Mouse (Mus musculus) macrophage (primary cell): Measurements from ENCODE around the gene Olfr577. TPM values are rescaled to one million over a fixed set of nuclear protein-coding genes. Genes with fewer than 3 reads are reported as not detected.

Experiments used
- H3K27ac ChIP-seq: fragments of 350-480 bp; formaldehyde crosslinking; 2 replicates; pipeline ENCODE4 v1.9.0; 2021
- H3K36me3 ChIP-seq: fragments of 350-480 bp; formaldehyde crosslinking; 2 replicates; pipeline ENCODE4 v1.9.0; 2021; ENCODE audit errors: inconsistent target
- H3K4me3 ChIP-seq: fragments of 350-480 bp; formaldehyde crosslinking; 2 replicates; pipeline ENCODE4 v1.9.0; 2021; ENCODE audit errors: inconsistent target
- H3K79me2 ChIP-seq: fragments of 350-480 bp; formaldehyde crosslinking; 2 replicates; pipeline ENCODE4 v1.9.0; 2021; ENCODE audit errors: inconsistent target
- WGBS: methylation state at CpG from one replicate; pipeline ENCODE4 v1.1.7; 2026; ENCODE audit warnings: inconsistent platforms; ENCODE audit not compliant: missing documents; 5-methylcytosine and 5-hydroxymethylcytosine counted together
- polyA plus RNA-seq: library from polyadenylated mRNA; stranded (reverse); fragments of 250-400 nt; gene quantifications from 3 replicates; pipeline ENCODE4 v1.2.4, GENCODE M21; 2018; ENCODE audit warnings: inconsistent platforms
- total RNA-seq, 78 experiments: library from RNA; depleted of rRNA; stranded (reverse); fragments of 250-400 nt; gene quantifications; 1 replicate in 9 of 78; 2 replicates in 24 of 78; 3 replicates in 43 of 78; 4 replicates in 2 of 78; pipeline ENCODE4 v1.2.4; 2018; ENCODE audit warnings: inconsistent platforms in 56 of 78

Olfr577 gene
- not detected for total RNA-seq (2018; cell fraction: chromatin; rRNA removed)
- not detected for total RNA-seq (2018; cell fraction: cytosol; rRNA removed)
- not detected for total RNA-seq (2018; cell fraction: nucleus; rRNA removed)
- polyA plus RNA-seq = not detected in 3 replicates

- WGBS = 93% methylated on average over 2 of the region's 2 CpGs
Observed at GRCm38 (mm10) chr7:102975843-102976242, at the start of gene Olfr577. Olfr577 (minus strand) TSS chr7:102975943.

GRCm38 (mm10) chr7:102989224-102989623 lies 13.5 kb upstream of the Olfr577 start, which contains the start of gene Olfr578:
Olfr578 (minus strand) TSS chr7:102989324.
- no peak within 1 kb of the TSS for H3K27ac ChIP-seq
- H3K79me2 ChIP-seq = no peaks in the 10 kb centered on the region
- WGBS = 86% methylated on average over 3 of the region's 3 CpGs
- H3K4me3 ChIP-seq = no peak within 1 kb of the TSS
- H3K36me3 ChIP-seq = no peaks in the 10 kb centered on the region

More at GRCm38 (mm10) chr7:102975843-102976242, at the start of gene Olfr577:
- Histone ChIP-seq H3K36me3 (no peaks in the 10 kb centered on the region), H3K27ac (no peak within 1 kb of the TSS), H3K79me2 (no peaks in the 10 kb centered on the region), H3K4me3 (no peak within 1 kb of the TSS)

GRCm38 (mm10) chr7:102974399-102974798 lies 1.3 kb downstream of the Olfr577 start:
- Histone ChIP-seq H3K79me2 (no peaks in the 10 kb centered on the region), H3K4me3 (no peak overlapping the region), H3K27ac (no peak overlapping the region), H3K36me3 (no peaks in the 10 kb centered on the region)
- WGBS = 13% methylated on average over 1 of the region's 1 CpGs

GRCm38 (mm10) chr7:102962360-102962759 lies 13.4 kb downstream of the Olfr577 start, which contains the start of gene Olfr576:
Olfr576 (plus strand) TSS chr7:102962660.
- Histone ChIP-seq H3K27ac (no peak within 1 kb of the TSS), H3K79me2 (no peaks in the 10 kb centered on the region), H3K4me3 (no peak within 1 kb of the TSS), H3K36me3 (no peaks in the 10 kb centered on the region)
- WGBS = 57% methylated on average over 2 of the region's 2 CpGs

GRCm38 (mm10) chr7:102958593-102958992 lies 17.1 kb downstream of the Olfr577 start, which contains the start of gene Olfr575:
Olfr575 (minus strand) TSS chr7:102958775.
- 67% methylated on average over 1 of the region's 1 CpGs for WGBS
- no peak within 1 kb of the TSS for H3K27ac ChIP-seq
- no peaks in the 10 kb centered on the region for H3K36me3 ChIP-seq
- H3K79me2 ChIP-seq = no peaks in the 10 kb centered on the region
- H3K4me3 ChIP-seq = no peak within 1 kb of the TSS

- Histone ChIP-seq H3K79me2 (no peaks in the 10 kb centered on the region), H3K36me3 (no peaks in the 10 kb centered on the region), H3K4me3 (no peak overlapping the region), H3K27ac (no peak overlapping the region)
- 84% methylated on average over 3 of the region's 3 CpGs for WGBS
Observed at GRCm38 (mm10) chr7:102958137-102958536, 17.6 kb downstream of the Olfr577 start.

- WGBS = 100% methylated on average over 1 of the region's 1 CpGs
- Histone ChIP-seq H3K27ac (no peak overlapping the region), H3K36me3 (no peaks in the 10 kb centered on the region), H3K4me3 (no peak overlapping the region), H3K79me2 (no peaks in the 10 kb centered on the region)
Observed at GRCm38 (mm10) chr7:102950732-102951131, 25.0 kb downstream of the Olfr577 start.

GRCm38 (mm10) chr7:102948167-102948566 lies 27.6 kb downstream of the Olfr577 start, which contains the start of gene Olfr574:
Olfr574 (plus strand) TSS chr7:102948467.
- no peak within 1 kb of the TSS for H3K4me3 ChIP-seq

GRCm38 (mm10) chr7:102943417-102943816 lies 32.3 kb downstream of the Olfr577 start:
- Histone ChIP-seq H3K36me3 (no peaks in the 10 kb centered on the region), H3K27ac (no peak overlapping the region), H3K4me3 (no peak overlapping the region), H3K79me2 (no peaks in the 10 kb centered on the region)
- 100% methylated on average over 1 of the region's 1 CpGs for WGBS

More at GRCm38 (mm10) chr7:102948167-102948566, 27.6 kb downstream of the Olfr577 start, which contains the start of gene Olfr574:
- Histone ChIP-seq H3K79me2 (no peaks in the 10 kb centered on the region), H3K27ac (no peak within 1 kb of the TSS), H3K36me3 (no peaks in the 10 kb centered on the region)
- WGBS = 100% methylated on average over 1 of the region's 1 CpGs

GRCm38 (mm10) chr7:102942475-102942874 lies 33.3 kb downstream of the Olfr577 start, which contains the start of gene Olfr573-ps1:
Olfr573-ps1 (minus strand) TSS chr7:102942575.
- Histone ChIP-seq H3K36me3 (no peaks in the 10 kb centered on the region), H3K4me3 (no peak within 1 kb of the TSS), H3K79me2 (no peaks in the 10 kb centered on the region), H3K27ac (no peak within 1 kb of the TSS)
- WGBS = 100% methylated on average over 2 of the region's 2 CpGs

- Histone ChIP-seq H3K4me3 (no peak overlapping the region), H3K79me2 (no peaks in the 10 kb centered on the region), H3K36me3 (no peaks in the 10 kb centered on the region), H3K27ac (no peak overlapping the region)
- 20% methylated on average over 3 of the region's 3 CpGs for WGBS
Observed at GRCm38 (mm10) chr7:102927105-102927504, 48.6 kb downstream of the Olfr577 start.

GRCm38 (mm10) chr7:102924109-102924508 lies 51.6 kb downstream of the Olfr577 start, which contains the start of gene Olfr572:
Olfr572 (plus strand) TSS chr7:102924409.
- WGBS = 89% methylated on average over 1 of the region's 1 CpGs
- H3K79me2 ChIP-seq = no peaks in the 10 kb centered on the region
- H3K4me3 ChIP-seq = no peak within 1 kb of the TSS
- H3K36me3 ChIP-seq = no peaks in the 10 kb centered on the region
- no peak within 1 kb of the TSS for H3K27ac ChIP-seq

Other genes with a start within 250 kb of the Olfr577 start
- gene Olfr559, start 248.5 kb downstream of the Olfr577 start, polyA plus RNA-seq = not detected in 3 replicates
- gene Olfr560, start 216.6 kb downstream of the Olfr577 start, polyA plus RNA-seq = not detected in 3 replicates
- not detected in 3 replicates for gene Olfr78, start 216.5 kb downstream of the Olfr577 start, polyA plus RNA-seq
- not detected in 3 replicates for gene Olfr561, start 204.7 kb downstream of the Olfr577 start, polyA plus RNA-seq
- not detected in 3 replicates for gene Olfr564, start 172.5 kb downstream of the Olfr577 start, polyA plus RNA-seq
- not detected in 3 replicates for gene Olfr566, start 117.2 kb downstream of the Olfr577 start, polyA plus RNA-seq
- gene Olfr568, start 98.8 kb downstream of the Olfr577 start, polyA plus RNA-seq = not detected in 3 replicates
- not detected in 3 replicates for gene Olfr569, start 85.1 kb downstream of the Olfr577 start, polyA plus RNA-seq
- not detected in 3 replicates for gene Olfr570, start 81.4 kb downstream of the Olfr577 start, polyA plus RNA-seq
- not detected in 3 replicates for gene Olfr571, start 58.4 kb downstream of the Olfr577 start, polyA plus RNA-seq
- gene Olfr572, start 51.5 kb downstream of the Olfr577 start, polyA plus RNA-seq = not detected in 3 replicates
- gene Olfr573-ps1, start 33.4 kb downstream of the Olfr577 start, polyA plus RNA-seq = not detected in 3 replicates
- not detected in 3 replicates for gene Olfr574, start 27.5 kb downstream of the Olfr577 start, polyA plus RNA-seq
- not detected in 3 replicates for gene Olfr575, start 17.2 kb downstream of the Olfr577 start, polyA plus RNA-seq
- gene Olfr576, start 13.3 kb downstream of the Olfr577 start, polyA plus RNA-seq = not detected in 3 replicates
- not detected in 3 replicates for gene Olfr578, start 13.4 kb upstream of the Olfr577 start, polyA plus RNA-seq
- gene Olfr582, start 62.1 kb upstream of the Olfr577 start, polyA plus RNA-seq = not detected in 3 replicates
- not detected in 3 replicates for gene Olfr583, start 75.4 kb upstream of the Olfr577 start, polyA plus RNA-seq
- gene Olfr584, start 105.9 kb upstream of the Olfr577 start, polyA plus RNA-seq = not detected in 3 replicates
- not detected in 3 replicates for gene Olfr585, start 121.8 kb upstream of the Olfr577 start, polyA plus RNA-seq
- not detected in 3 replicates for gene Olfr586, start 149.7 kb upstream of the Olfr577 start, polyA plus RNA-seq
- not detected in 3 replicates for gene Olfr588-ps1, start 164.9 kb upstream of the Olfr577 start, polyA plus RNA-seq
- gene Olfr589, start 180.4 kb upstream of the Olfr577 start, polyA plus RNA-seq = not detected in 3 replicates
- not detected in 3 replicates for gene Olfr591, start 202.4 kb upstream of the Olfr577 start, polyA plus RNA-seq
- gene Olfr592, start 208.9 kb upstream of the Olfr577 start, polyA plus RNA-seq = not detected in 3 replicates
- gene Olfr593, start 235.9 kb upstream of the Olfr577 start, polyA plus RNA-seq = not detected in 3 replicates
- not detected in 3 replicates for gene Olfr594, start 241.1 kb upstream of the Olfr577 start, polyA plus RNA-seq